In the genomic region with DNA sequence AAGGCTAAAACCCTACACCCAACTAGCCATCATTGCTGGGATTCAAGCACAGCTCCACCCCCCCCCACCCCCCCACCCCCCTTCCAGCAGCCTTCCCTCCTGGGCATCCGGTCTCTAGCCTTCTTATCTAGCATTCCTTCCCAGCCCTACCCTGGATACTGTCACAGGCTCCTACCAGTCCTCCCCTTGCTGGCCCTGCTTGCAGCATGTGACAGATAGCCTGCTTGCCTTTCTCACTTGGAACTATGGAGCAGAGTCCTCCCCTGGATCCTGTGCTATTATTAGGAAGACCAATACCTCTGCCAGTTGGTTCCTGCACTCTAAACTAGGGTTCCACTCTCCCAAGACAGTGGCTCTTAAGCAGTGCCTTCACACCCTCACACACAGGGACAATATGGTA, we compare ENCODE assay signal across 13 mouse cellular contexts. TPM values are rescaled to one million over a fixed set of nuclear protein-coding genes. Genes with fewer than 3 reads are reported as not detected.
DNase-seq lines count a peak whose midpoint lies in the region.
"Had no signal": no experiment of that assay in that cellular context is flagged by ENCODE, and none has a peak within 500 bp of the region (broad histone marks: within the 10 kb centered on the region; RNA-seq: fewer than 3 reads in every experiment).

No protein-coding gene starts in this region.

- no peak overlapping the region for H3K4me3 ChIP-seq in heart, embryonic 10.5 days
- H3K4me3 ChIP-seq: liver, embryonic 15.5 days; neural tube, embryonic 15.5 days had no signal

- H3K36me3 ChIP-seq in heart, embryonic 10.5 days = no peaks in the 10 kb centered on the region
- H3K36me3 ChIP-seq: liver, embryonic 15.5 days; neural tube, embryonic 15.5 days had no signal

- H3K4me1 ChIP-seq in heart, embryonic 10.5 days = peaks cover 78% of the 10 kb centered on the region
- H3K4me1 ChIP-seq: liver, embryonic 15.5 days had no signal

- no peaks in the 10 kb centered on the region for H3K9me3 ChIP-seq in heart, embryonic 10.5 days
- H3K9me3 ChIP-seq: liver, embryonic 15.5 days; neural tube, embryonic 15.5 days had no signal

- H3K27me3 ChIP-seq in heart, embryonic 10.5 days (ENCODE audit: insufficient read depth, poor library complexity, severe bottlenecking) = no peaks in the 10 kb centered on the region
- H3K27me3 ChIP-seq: liver, embryonic 15.5 days; neural tube, embryonic 15.5 days had no signal

- H3K27ac ChIP-seq in heart, embryonic 10.5 days = peak overlapping the region; percentile 88
- H3K27ac ChIP-seq: liver, embryonic 15.5 days; neural tube, embryonic 15.5 days had no signal

- DNase-seq in adrenal gland, adult 2 months = peak; percentile 10
- DNase-seq in adrenal gland, postnatal 14 days = no peak
- peak; percentile 96 for DNase-seq in heart, embryonic 10.5 days (ENCODE audit: low spot score)
- DNase-seq in heart, postnatal 4 days = peak; percentile 75
- peak; percentile 22 for DNase-seq in lung, postnatal 25 days (ENCODE audit: low spot score)
- DNase-seq in urinary bladder, adult 2 months (ENCODE audit: low spot score) = no peak
- no peak for DNase-seq in kidney, adult 18-20 months
- no peak for DNase-seq in gastrocnemius, adult 18-20 months (ENCODE audit: low spot score)
- DNase-seq: cerebellum, adult 11 months; kidney, postnatal 36 days; right cerebral cortex, postnatal 25 days had no signal

- 0% methylated on average over 1 of the region's 1 CpGs for WGBS in heart, embryonic 10.5 days

RNA-seq across cellular contexts. Expression of gene Tead1, which starts 18.8 kb away (rescaled TPM):
- total RNA-seq in adrenal gland, adult 2 months (2021) = 100 to 1,000 TPM in 1 of 2 experiments, 10 to 100 TPM in 1; 57.7 to 106 TPM
- polyA plus RNA-seq in adrenal gland, adult 2 months (2012; rRNA removed) = 10.9 and 18.6 TPM in 2 replicates
- 73.3 and 106 TPM in 2 replicates for total RNA-seq in adrenal gland, postnatal 14 days (2021)
- polyA plus RNA-seq in heart, embryonic 10.5 days (2016; fragmentation: Nextera tagmentation; extraction: Ambion mirVana) = 19.7 and 27.2 TPM in 2 replicates
- 100 to 1,000 TPM; 180 to 186 TPM for total RNA-seq in heart, postnatal 4 days (2021)
- polyA plus RNA-seq in urinary bladder, adult 2 months (2012; rRNA removed) = 43.5 and 60.2 TPM in 2 replicates
- total RNA-seq in gastrocnemius, adult 18-20 months (2021) = 100 to 1,000 TPM; 217 to 238 TPM

Comparison
In these comparisons a context has a peak if more than half of its experiments do, and no peak if none do; other contexts are left out.
1. DNase-seq: peak in adrenal gland, adult 2 months (single experiment), heart, embryonic 10.5 days (single experiment), heart, postnatal 4 days (single experiment) and lung, postnatal 25 days (single experiment); none in adrenal gland, postnatal 14 days (single experiment), urinary bladder, adult 2 months (single experiment), kidney, adult 18-20 months (single experiment) and gastrocnemius, adult 18-20 months (single experiment).